Mouse (Mus musculus): ENCODE measurements around the gene Ttll6.
"Not testable (repeated sequence)": the region's sequence is repeated elsewhere in the genome, so short reads cannot be mapped to it uniquely, and the experiment has no call there.

Ttll6 gene

GRCm38 (mm10) chr11:96133239-96133865 lies at the start of gene Ttll6:
TSS of gene Ttll6 (plus strand) at chr11:96133786.
- H3K27me3 ChIP-seq (ENCODE audit: insufficient read depth, low read length) = peaks cover 7% of the 10 kb centered on the region; the same call in 1 of the 2 replicates
- peak within 1 kb of the TSS; percentile 37; the same call in 1 of the 2 replicates for H3K4me3 ChIP-seq (replicated peaks; ENCODE audit: low read length)
- TF ChIP-seq NANOG (IDR thresholded peaks at IDR 0.05; ENCODE audit: borderline replicate concordance, low read length) (no peak), POU5F1 (IDR thresholded peaks at IDR 0.05; ENCODE audit: borderline replicate concordance, low read length) (no peak), CTCF (conservative IDR thresholded peaks at IDR 0.05; ENCODE audit: low read length) (peak; percentile 90)
- H3K36me3 ChIP-seq (ENCODE audit: insufficient read depth, low read length) = no peaks in the 10 kb centered on the region
- H3K9me3 ChIP-seq (ENCODE audit: low read length) = no peaks in the 10 kb centered on the region
- H3K4me1 ChIP-seq (replicated peaks; ENCODE audit: low read depth, low read length) = peaks cover 71% of the 10 kb centered on the region

- TF ChIP-seq CTCF (conservative IDR thresholded peaks at IDR 0.05; ENCODE audit: low read length) = peak; percentile 43
- no peak for TF ChIP-seq POU5F1 (IDR thresholded peaks at IDR 0.05; ENCODE audit: borderline replicate concordance, low read length)
- H3K4me1 ChIP-seq (replicated peaks; ENCODE audit: low read depth, low read length) = peaks cover 8% of the 10 kb centered on the region
- no peaks in the 10 kb centered on the region for H3K36me3 ChIP-seq (ENCODE audit: insufficient read depth, low read length)
- no peak overlapping the region for H3K4me3 ChIP-seq (replicated peaks; ENCODE audit: low read length)
- no peaks in the 10 kb centered on the region for H3K9me3 ChIP-seq (ENCODE audit: low read length)
- no peaks in the 10 kb centered on the region for H3K27me3 ChIP-seq (ENCODE audit: insufficient read depth, low read length)
Measured at GRCm38 (mm10) chr11:96087981-96088380, 45.6 kb upstream of the Ttll6 start.

DNA sequence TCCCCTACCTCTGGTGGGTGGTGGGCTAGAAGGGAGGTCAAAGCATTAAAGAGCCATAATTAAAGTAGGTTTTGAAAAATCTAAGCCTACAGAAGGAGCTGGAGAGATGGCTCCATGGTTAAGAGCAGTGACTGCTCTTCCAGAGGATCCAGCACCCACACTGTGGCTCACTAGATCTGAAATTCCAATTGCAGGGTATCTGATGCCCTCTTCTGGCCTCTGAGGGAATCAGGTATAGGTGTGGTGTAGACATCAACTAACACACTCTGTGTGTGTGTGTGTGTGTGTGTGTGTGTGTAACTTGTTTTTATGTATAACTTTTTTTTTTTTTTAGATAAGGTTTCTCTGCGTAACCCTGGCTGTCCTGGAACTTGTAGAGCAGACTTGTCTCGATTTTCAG lies 42.5 kb upstream of the Ttll6 start:
- no peak overlapping the region for H3K4me3 ChIP-seq (replicated peaks; ENCODE audit: low read length)

GRCm38 (mm10) chr11:96092674-96093291 lies 40.8 kb upstream of the Ttll6 start:
- Histone ChIP-seq H3K4me3 (replicated peaks; ENCODE audit: low read length) (no peak overlapping the region), H3K4me1 (replicated peaks; ENCODE audit: low read depth, low read length) (peaks cover 3% of the 10 kb centered on the region; the same call in 1 of the 2 replicates), H3K27me3 (ENCODE audit: insufficient read depth, low read length) (no peaks in the 10 kb centered on the region), H3K36me3 (ENCODE audit: insufficient read depth, low read length) (no peaks in the 10 kb centered on the region), H3K9me3 (ENCODE audit: low read length) (no peaks in the 10 kb centered on the region)
- TF ChIP-seq CTCF (conservative IDR thresholded peaks at IDR 0.05; ENCODE audit: low read length) (no peak), POU5F1 (IDR thresholded peaks at IDR 0.05; ENCODE audit: borderline replicate concordance, low read length) (no peak), NANOG (IDR thresholded peaks at IDR 0.05; ENCODE audit: borderline replicate concordance, low read length) (no peak)

More for the DNA sequence above, 42.5 kb upstream of the Ttll6 start:
- TF ChIP-seq CTCF (conservative IDR thresholded peaks at IDR 0.05; ENCODE audit: low read length) = peak; percentile 34
- TF ChIP-seq NANOG (IDR thresholded peaks at IDR 0.05; ENCODE audit: borderline replicate concordance, low read length) = no peak
- TF ChIP-seq POU5F1 (IDR thresholded peaks at IDR 0.05; ENCODE audit: borderline replicate concordance, low read length) = no peak
- H3K9me3 ChIP-seq (ENCODE audit: low read length) = no peaks in the 10 kb centered on the region
- H3K36me3 ChIP-seq (ENCODE audit: insufficient read depth, low read length) = no peaks in the 10 kb centered on the region
- H3K4me1 ChIP-seq (replicated peaks; ENCODE audit: low read depth, low read length) = no peaks in the 10 kb centered on the region
- no peaks in the 10 kb centered on the region for H3K27me3 ChIP-seq (ENCODE audit: insufficient read depth, low read length)

DNA sequence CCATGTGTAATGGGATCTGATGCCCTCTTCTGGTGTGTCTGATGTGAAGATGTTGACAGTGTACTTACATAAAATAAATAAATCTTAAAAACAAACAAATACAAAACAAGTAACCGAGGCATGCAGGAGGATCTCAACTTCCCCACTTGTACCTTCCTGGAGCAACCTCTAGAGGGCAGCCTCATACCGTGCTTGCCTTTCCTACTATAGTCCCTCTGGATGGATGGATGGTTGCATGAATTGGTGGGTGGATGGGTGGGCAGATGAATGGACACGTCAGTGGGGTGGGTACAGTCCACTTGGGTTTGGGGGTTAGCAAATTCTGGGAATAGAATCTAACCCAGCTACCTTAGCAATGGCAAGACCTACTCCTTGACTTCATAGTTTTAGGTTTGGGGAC lies 40.2 kb upstream of the Ttll6 start:
- TF ChIP-seq CTCF (conservative IDR thresholded peaks at IDR 0.05; ENCODE audit: low read length) (peak; percentile 77), NANOG (IDR thresholded peaks at IDR 0.05; ENCODE audit: borderline replicate concordance, low read length) (no peak)

DNA sequence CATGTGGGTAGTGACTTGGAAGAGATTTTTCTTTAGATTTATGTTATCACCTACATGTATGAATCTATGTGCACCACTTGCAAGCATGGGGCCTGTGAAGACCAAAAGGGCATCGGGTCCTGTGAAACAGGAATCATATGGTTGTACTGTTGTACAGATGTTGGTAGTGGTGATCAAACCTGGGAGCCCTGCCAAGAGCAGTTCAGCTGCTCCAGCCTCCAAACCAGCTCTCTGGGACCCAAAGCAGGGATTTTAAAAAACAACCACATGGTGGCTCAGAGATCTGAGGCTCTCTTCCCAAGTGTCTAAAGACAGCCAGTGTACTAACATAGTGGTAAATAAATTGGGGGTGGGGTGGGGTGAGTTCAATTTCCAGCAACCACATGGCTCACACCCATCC lies 25.2 kb upstream of the Ttll6 start:
- Histone ChIP-seq H3K27me3 (ENCODE audit: insufficient read depth, low read length) (no peaks in the 10 kb centered on the region), H3K36me3 (ENCODE audit: insufficient read depth, low read length) (no peaks in the 10 kb centered on the region), H3K4me1 (replicated peaks; ENCODE audit: low read depth, low read length) (peaks cover 19% of the 10 kb centered on the region), H3K4me3 (replicated peaks; ENCODE audit: low read length) (no peak overlapping the region), H3K9me3 (ENCODE audit: low read length) (no peaks in the 10 kb centered on the region)
- no peak for TF ChIP-seq NANOG (IDR thresholded peaks at IDR 0.05; ENCODE audit: borderline replicate concordance, low read length)
- TF ChIP-seq CTCF (conservative IDR thresholded peaks at IDR 0.05; ENCODE audit: low read length) = no peak
- no peak for TF ChIP-seq POU5F1 (IDR thresholded peaks at IDR 0.05; ENCODE audit: borderline replicate concordance, low read length)

More for the DNA sequence above, 40.2 kb upstream of the Ttll6 start:
- Histone ChIP-seq H3K36me3 (ENCODE audit: insufficient read depth, low read length) (no peaks in the 10 kb centered on the region), H3K4me1 (replicated peaks; ENCODE audit: low read depth, low read length) (peaks cover 3% of the 10 kb centered on the region; the same call in 1 of the 2 replicates), H3K9me3 (ENCODE audit: low read length) (no peaks in the 10 kb centered on the region), H3K27me3 (ENCODE audit: insufficient read depth, low read length) (no peaks in the 10 kb centered on the region), H3K4me3 (replicated peaks; ENCODE audit: low read length) (no peak overlapping the region)

DNA sequence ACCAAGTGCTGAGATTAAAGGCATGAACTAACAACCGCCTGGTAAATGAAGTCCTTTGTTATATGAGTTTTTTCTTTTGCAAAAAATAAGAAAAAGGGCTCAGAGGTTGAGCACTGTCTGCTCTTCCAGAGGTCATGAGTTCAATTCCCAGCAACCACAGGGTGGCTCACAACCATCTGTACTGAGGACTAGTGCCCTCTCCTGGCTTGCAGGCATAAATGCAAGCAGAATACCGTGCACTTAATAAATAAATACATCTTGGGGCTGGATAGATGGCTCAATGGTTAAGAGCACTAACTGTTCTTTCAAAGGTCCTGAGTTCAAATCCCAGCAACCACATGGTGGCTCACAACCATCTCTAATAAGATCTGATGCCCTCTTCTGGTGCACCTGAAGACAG lies 22.6 kb upstream of the Ttll6 start:
- H3K4me1 ChIP-seq (replicated peaks; ENCODE audit: low read depth, low read length) = peaks cover 41% of the 10 kb centered on the region
- not testable (repeated sequence) for H3K4me3 ChIP-seq (replicated peaks; ENCODE audit: low read length); H3K36me3 ChIP-seq (ENCODE audit: insufficient read depth, low read length); H3K27me3 ChIP-seq (ENCODE audit: insufficient read depth, low read length); H3K9me3 ChIP-seq (ENCODE audit: low read length)
- TF ChIP-seq CTCF (conservative IDR thresholded peaks at IDR 0.05; ENCODE audit: low read length) = peak; percentile 56

- H3K27me3 ChIP-seq (ENCODE audit: insufficient read depth, low read length) = no peaks in the 10 kb centered on the region
- TF ChIP-seq NANOG (IDR thresholded peaks at IDR 0.05; ENCODE audit: borderline replicate concordance, low read length) = no peak
- TF ChIP-seq CTCF (conservative IDR thresholded peaks at IDR 0.05; ENCODE audit: low read length) = peak; percentile 61
- H3K4me1 ChIP-seq (replicated peaks; ENCODE audit: low read depth, low read length) = peaks cover 48% of the 10 kb centered on the region
- peak within 1 kb of the TSS; percentile 64 for H3K4me3 ChIP-seq (replicated peaks; ENCODE audit: low read length)
- no peaks in the 10 kb centered on the region for H3K9me3 ChIP-seq (ENCODE audit: low read length)
- H3K36me3 ChIP-seq (ENCODE audit: insufficient read depth, low read length) = no peaks in the 10 kb centered on the region
Measured at GRCm38 (mm10) chr11:96111751-96112150, 21.8 kb upstream of the Ttll6 start, which contains the start of gene Calcoco2. TSS of gene Calcoco2 (minus strand) at chr11:96111964.

- no peak overlapping the region for H3K4me3 ChIP-seq (replicated peaks; ENCODE audit: low read length)
- no peaks in the 10 kb centered on the region for H3K27me3 ChIP-seq (ENCODE audit: insufficient read depth, low read length)
- H3K9me3 ChIP-seq (ENCODE audit: low read length) = no peaks in the 10 kb centered on the region
- peak; percentile 77 for TF ChIP-seq NANOG (IDR thresholded peaks at IDR 0.05; ENCODE audit: borderline replicate concordance, low read length)
- TF ChIP-seq POU5F1 (IDR thresholded peaks at IDR 0.05; ENCODE audit: borderline replicate concordance, low read length) = no peak
- no peak for TF ChIP-seq CTCF (conservative IDR thresholded peaks at IDR 0.05; ENCODE audit: low read length)
- peaks cover 57% of the 10 kb centered on the region for H3K4me1 ChIP-seq (replicated peaks; ENCODE audit: low read depth, low read length)
- no peaks in the 10 kb centered on the region for H3K36me3 ChIP-seq (ENCODE audit: insufficient read depth, low read length)
Measured at GRCm38 (mm10) chr11:96114077-96114476, 19.5 kb upstream of the Ttll6 start.

Measured in E14TG2a.4 (cell line).